Mouse (Mus musculus) embryonic facial prominence, embryonic 15.5 days (tissue): ENCODE results near the gene Tac4. TPM values are rescaled to one million over a fixed set of nuclear protein-coding genes. Genes with fewer than 3 reads are reported as not detected.
A peak's percentile ranks its signal among the peaks of the same experiment; 100 is the strongest.

Source experiments
- ATAC-seq: fragments of 200-750 bp; cut with Nextera tagmentation; 2 replicates; pipeline ENCODE4 v1.8.0; 2017; ENCODE audit warnings: low read depth, moderate TSS enrichment; ENCODE audit not compliant: insufficient number of reproducible peaks, low FRiP score, low TSS enrichment
- H3K27ac ChIP-seq: fragments of 300-500 bp; sonication (generic); replicated peaks from 2 replicates; pipeline ENCODE4 v1.5.1; 2015; ENCODE audit warnings: mild to moderate bottlenecking, inconsistent platforms
- H3K27me3 ChIP-seq: fragments of 300-500 bp; sonication (generic); 2 replicates; pipeline ENCODE4 v1.6.1; 2015; ENCODE audit warnings: inconsistent platforms
- H3K36me3 ChIP-seq: fragments of 300-500 bp; sonication (generic); 2 replicates; pipeline ENCODE4 v1.6.1; 2015; ENCODE audit warnings: mild to moderate bottlenecking, inconsistent platforms
- H3K4me1 ChIP-seq: fragments of 300-500 bp; sonication (generic); 2 replicates; pipeline ENCODE4 v1.6.1; 2015; ENCODE audit warnings: inconsistent platforms
- H3K4me2 ChIP-seq: fragments of 300-500 bp; sonication (generic); replicated peaks from 2 replicates; pipeline ENCODE4 v1.6.1; 2015; ENCODE audit warnings: mild to moderate bottlenecking, inconsistent platforms
- H3K4me3 ChIP-seq: fragments of 300-500 bp; sonication (generic); replicated peaks from 2 replicates; pipeline ENCODE4 v1.5.1; 2015; ENCODE audit warnings: mild to moderate bottlenecking, inconsistent platforms
- H3K9ac ChIP-seq: fragments of 300-500 bp; sonication (generic); 2 replicates; pipeline ENCODE4 v1.6.1; 2015; ENCODE audit warnings: inconsistent platforms
- H3K9me3 ChIP-seq: fragments of 300-500 bp; sonication (generic); replicated peaks from 2 replicates; pipeline ENCODE4 v1.6.1; 2016; ENCODE audit warnings: inconsistent platforms
- WGBS: fragments of 180-500 bp; shearing (Covaris S2); methylation state at CpG from one replicate; pipeline ENCODE4 v1.1.7; 2015; 5-methylcytosine and 5-hydroxymethylcytosine counted together
- polyA plus RNA-seq: library from polyadenylated mRNA; unstranded; fragments of >200 nt; fragmentation: Nextera tagmentation; extraction: Ambion mirVana; gene quantifications from 2 replicates; pipeline ENCODE4 v1.2.1, GENCODE M21; 2015

The Tac4 gene
- polyA plus RNA-seq, 1 experiment from 2014 or later: 0.21 TPM

DNA sequence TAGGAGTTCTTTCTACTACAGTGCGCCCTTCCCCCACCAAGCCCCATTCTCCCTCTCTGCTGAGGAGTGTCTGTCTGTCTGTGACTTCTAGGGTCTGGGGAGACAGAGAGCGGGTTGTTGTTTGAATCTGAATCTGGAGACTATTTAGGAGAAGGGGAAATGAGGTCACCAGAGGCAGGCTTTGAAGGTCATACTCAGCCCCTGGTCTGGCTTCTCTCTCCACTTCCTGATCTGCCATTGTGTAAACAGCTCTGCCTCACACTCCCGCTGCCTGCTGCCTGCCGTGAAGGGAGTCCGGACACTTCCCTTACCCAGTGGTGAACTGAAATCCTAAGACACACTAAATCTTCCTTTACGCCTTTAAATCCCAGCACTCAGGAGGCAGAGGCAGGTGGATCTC, 22.9 kb upstream of the Tac4 start:
- 59% methylated on average over 6 of the region's 6 CpGs for WGBS
- H3K27ac ChIP-seq: no peak overlapping the region

DNA sequence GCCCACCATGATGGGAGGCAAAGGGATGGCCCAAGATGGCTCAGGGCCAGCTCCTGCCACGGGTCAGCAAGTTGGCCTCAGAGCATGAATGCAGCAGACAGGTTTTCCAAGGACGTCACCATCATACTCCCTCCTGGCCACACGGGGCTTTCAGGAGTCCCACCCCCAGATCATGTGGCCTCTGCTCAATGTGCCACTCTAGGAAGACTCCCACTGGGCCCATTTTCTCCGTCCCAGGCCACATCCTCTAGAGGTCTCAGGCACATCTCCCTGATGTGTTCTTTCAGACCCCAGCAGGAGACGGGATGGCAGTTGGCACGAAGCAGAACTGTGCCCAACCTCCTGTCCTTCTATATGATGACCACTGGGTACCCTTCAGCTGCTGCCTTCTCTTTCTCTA, 18.7 kb upstream of the Tac4 start:
- ATAC-seq: no peak
- no peak overlapping the region for H3K4me2 ChIP-seq
- WGBS: 68% methylated on average over 6 of the region's 6 CpGs
- no peaks in the 10 kb centered on the region for H3K9me3 ChIP-seq
- H3K27me3 ChIP-seq: no peaks in the 10 kb centered on the region
- no peak overlapping the region for H3K27ac ChIP-seq
- H3K9ac ChIP-seq: no peak overlapping the region
- peaks cover 17% of the 10 kb centered on the region for H3K4me1 ChIP-seq
- no peaks in the 10 kb centered on the region for H3K36me3 ChIP-seq
- no peak overlapping the region for H3K4me3 ChIP-seq

More for the DNA sequence above, 22.9 kb upstream of the Tac4 start:
- no peak overlapping the region for H3K9ac ChIP-seq
- H3K36me3 ChIP-seq: no peaks in the 10 kb centered on the region
- H3K27me3 ChIP-seq: no peaks in the 10 kb centered on the region
- ATAC-seq: no peak
- no peaks in the 10 kb centered on the region for H3K9me3 ChIP-seq
- H3K4me2 ChIP-seq: no peak overlapping the region
- H3K4me1 ChIP-seq: no peaks in the 10 kb centered on the region
- no peak overlapping the region for H3K4me3 ChIP-seq

DNA sequence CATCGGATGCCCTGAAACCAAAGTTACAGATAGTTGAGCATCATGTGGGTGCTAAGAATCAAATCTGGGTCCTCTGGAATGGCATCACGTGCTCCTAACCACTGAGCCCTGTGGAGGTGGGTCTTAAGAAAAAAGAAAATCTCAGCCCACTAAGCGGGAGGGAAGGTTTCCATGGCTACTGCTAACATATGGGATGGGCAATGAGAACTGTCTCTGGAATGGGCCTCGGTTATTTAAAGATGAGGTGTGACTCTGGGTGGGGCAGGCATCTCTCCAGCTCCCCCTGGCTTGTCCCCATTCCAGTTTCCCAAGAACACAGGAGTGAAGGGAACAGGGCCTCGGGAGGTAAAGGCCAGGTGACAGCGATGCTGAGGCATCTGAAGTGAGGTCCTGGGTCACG, 15.9 kb upstream of the Tac4 start:
- Histone ChIP-seq H3K27ac (no peak overlapping the region), H3K9ac (no peak overlapping the region), H3K27me3 (no peaks in the 10 kb centered on the region), H3K4me3 (no peak overlapping the region), H3K36me3 (no peaks in the 10 kb centered on the region), H3K4me2 (no peak overlapping the region), H3K9me3 (no peaks in the 10 kb centered on the region), H3K4me1 (peaks cover 25% of the 10 kb centered on the region)
- no peak for ATAC-seq
- 61% methylated on average over 7 of the region's 7 CpGs for WGBS

DNA sequence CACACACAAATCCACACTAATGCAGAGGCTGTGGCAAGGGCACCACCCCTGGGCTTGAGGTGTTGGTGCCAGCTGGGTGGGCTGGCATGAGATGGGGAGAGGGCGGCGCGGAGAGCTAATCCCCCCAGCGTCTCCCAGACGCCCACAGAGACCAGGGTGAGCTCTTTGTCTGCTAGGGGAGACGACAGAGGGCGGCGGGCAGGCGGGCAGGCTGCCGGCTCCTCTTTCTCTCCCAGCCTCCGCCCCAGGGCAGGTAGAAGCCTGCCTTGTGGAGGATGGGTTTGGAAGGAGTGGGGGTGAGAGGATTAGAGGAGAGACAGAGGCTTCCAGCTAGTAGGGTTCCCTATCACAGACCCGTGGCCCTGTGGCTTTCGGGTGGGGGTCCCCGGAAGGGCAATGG, 14.3 kb upstream of the Tac4 start:
- H3K9ac ChIP-seq: no peak overlapping the region
- no peak overlapping the region for H3K4me3 ChIP-seq
- peaks cover 32% of the 10 kb centered on the region for H3K4me1 ChIP-seq
- WGBS: 29% methylated on average over 14 of the region's 14 CpGs
- H3K9me3 ChIP-seq: no peaks in the 10 kb centered on the region
- peak overlapping the region; percentile 63 for H3K27ac ChIP-seq
- no peaks in the 10 kb centered on the region for H3K27me3 ChIP-seq
- no peak overlapping the region for H3K4me2 ChIP-seq
- no peak for ATAC-seq
- no peaks in the 10 kb centered on the region for H3K36me3 ChIP-seq

DNA sequence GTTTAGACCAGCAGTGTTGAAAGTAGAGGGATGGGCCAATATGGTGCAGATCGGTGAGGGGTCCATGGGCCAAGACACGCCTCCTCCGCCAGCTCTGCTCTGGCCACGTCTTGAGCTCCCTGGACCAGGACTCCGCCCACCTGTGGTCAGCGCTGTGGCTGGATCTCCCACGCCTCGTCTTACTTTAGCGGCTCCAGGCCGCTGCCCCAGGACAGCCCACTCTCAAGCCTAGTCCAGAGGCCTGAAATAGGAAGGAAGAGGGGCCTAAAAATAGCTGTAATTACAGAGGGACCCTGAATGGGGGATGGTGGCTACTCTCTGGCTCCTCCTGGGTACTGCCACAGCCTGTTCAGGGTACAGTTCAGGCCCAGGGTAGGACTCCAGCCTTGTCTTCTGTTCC, 11.2 kb upstream of the Tac4 start:
- Histone ChIP-seq H3K36me3 (no peaks in the 10 kb centered on the region), H3K27ac (no peak overlapping the region), H3K4me1 (peaks cover 40% of the 10 kb centered on the region), H3K27me3 (no peaks in the 10 kb centered on the region), H3K4me3 (no peak overlapping the region), H3K4me2 (no peak overlapping the region), H3K9me3 (no peaks in the 10 kb centered on the region), H3K9ac (no peak overlapping the region)
- ATAC-seq: peak; percentile 74
- 35% methylated on average over 10 of the region's 10 CpGs for WGBS

DNA sequence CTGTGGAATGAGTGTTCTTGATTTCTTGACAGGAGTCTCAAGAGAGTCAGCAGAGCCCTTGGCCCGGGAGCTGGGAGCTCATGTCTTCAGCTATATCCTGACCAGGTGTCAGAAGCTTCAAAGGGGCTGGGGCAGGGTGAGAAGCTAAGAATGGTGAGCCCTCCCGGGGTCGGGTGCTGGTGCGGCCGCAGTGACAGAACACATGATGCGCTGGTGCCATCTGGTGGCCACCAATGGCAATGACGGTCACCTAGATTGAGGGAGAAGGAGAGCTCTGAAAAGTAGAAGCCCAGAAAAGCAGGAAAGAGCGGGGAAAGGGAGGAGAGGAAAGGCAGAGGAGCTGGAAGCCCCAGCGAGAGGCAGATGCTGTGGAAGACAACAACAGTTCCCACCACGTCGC, 10.0 kb upstream of the Tac4 start:
- H3K9me3 ChIP-seq: no peaks in the 10 kb centered on the region
- no peaks in the 10 kb centered on the region for H3K27me3 ChIP-seq
- no peak overlapping the region for H3K4me3 ChIP-seq
- WGBS: 5% methylated on average over 11 of the region's 11 CpGs
- 0 out of 2 replicates have a peak overlapping the region, but pooled peaks have one; percentile 10 for H3K9ac ChIP-seq
- H3K36me3 ChIP-seq: no peaks in the 10 kb centered on the region
- no peak overlapping the region for H3K27ac ChIP-seq
- H3K4me2 ChIP-seq: no peak overlapping the region
- no peak for ATAC-seq
- peaks cover 34% of the 10 kb centered on the region for H3K4me1 ChIP-seq

DNA sequence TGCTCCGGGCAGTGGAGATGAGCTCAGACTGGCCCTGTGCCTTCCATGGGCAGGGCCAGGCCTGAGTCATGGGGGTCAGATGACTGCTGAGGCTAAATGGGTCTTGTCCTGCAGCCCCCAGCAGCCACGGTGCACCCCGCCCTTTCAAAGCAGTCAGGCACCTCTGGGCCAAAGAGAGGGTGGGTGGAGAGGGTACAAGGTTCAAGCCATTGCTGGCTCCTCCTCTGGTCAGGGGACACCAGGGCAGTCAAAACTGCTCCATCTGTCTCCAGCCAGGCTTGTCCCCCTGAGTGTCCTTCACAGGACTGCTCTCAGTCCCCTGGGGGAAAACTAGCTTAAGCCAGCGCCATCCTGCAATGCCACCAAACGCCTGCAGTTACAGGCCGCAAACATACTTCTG, 9.2 kb upstream of the Tac4 start:
- Histone ChIP-seq H3K27ac (no peak overlapping the region), H3K4me2 (no peak overlapping the region), H3K4me3 (no peak overlapping the region), H3K36me3 (no peaks in the 10 kb centered on the region), H3K27me3 (no peaks in the 10 kb centered on the region), H3K9ac (no peak overlapping the region), H3K4me1 (peaks cover 28% of the 10 kb centered on the region), H3K9me3 (no peaks in the 10 kb centered on the region)
- ATAC-seq: no peak
- WGBS: 83% methylated on average over 6 of the region's 6 CpGs

DNA sequence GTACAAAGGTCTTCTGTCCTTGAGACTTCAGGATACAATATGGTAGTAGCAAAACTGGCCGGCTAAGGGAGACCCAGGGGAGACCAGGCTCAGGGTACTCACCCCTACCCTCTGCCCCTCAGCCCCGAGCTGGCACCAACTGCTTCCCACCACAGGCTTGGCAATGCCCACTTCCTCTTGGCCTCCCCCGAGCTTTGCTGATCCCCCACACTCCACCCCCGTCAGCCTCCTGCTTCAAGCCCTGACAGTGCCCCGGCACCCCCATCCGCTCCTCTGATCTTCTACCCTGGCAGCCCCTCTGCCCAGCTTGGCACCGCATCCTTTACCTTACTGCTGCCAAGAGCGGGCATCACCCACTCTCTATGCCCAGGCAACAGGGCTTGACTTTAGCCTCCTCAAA, 7.2 kb upstream of the Tac4 start:
- Histone ChIP-seq H3K9ac (no peak overlapping the region), H3K27ac (no peak overlapping the region), H3K4me1 (peaks cover 31% of the 10 kb centered on the region), H3K4me2 (no peak overlapping the region), H3K9me3 (no peaks in the 10 kb centered on the region), H3K36me3 (no peaks in the 10 kb centered on the region), H3K27me3 (no peaks in the 10 kb centered on the region), H3K4me3 (no peak overlapping the region)
- no peak for ATAC-seq
- 71% methylated on average over 8 of the region's 8 CpGs for WGBS

DNA sequence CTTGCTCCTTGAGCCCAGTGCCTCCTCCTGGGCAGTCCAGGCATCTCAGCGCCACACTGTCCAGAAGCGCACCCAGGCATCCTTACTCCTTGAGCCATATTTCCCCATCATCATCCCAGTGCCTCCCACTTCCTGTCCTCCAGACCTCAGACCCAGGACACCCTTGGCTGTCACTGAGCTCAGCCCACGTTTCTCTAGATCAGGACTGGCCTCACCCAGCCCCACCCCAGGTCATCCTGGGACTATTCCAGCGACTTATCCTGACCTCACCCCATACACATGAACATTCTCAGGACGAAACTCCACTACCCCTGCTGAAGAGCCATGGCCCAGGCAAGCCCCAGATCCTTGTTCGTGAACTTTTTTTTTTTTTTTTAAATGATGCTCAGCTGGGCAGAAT, 5.6 kb upstream of the Tac4 start:
- no peak for ATAC-seq
- no peaks in the 10 kb centered on the region for H3K9me3 ChIP-seq
- no peak overlapping the region for H3K4me3 ChIP-seq
- no peak overlapping the region for H3K4me2 ChIP-seq
- WGBS: 75% methylated on average over 6 of the region's 6 CpGs
- no peaks in the 10 kb centered on the region for H3K27me3 ChIP-seq
- H3K9ac ChIP-seq: no peak overlapping the region
- no peaks in the 10 kb centered on the region for H3K36me3 ChIP-seq
- no peak overlapping the region for H3K27ac ChIP-seq
- peaks cover 28% of the 10 kb centered on the region for H3K4me1 ChIP-seq

DNA sequence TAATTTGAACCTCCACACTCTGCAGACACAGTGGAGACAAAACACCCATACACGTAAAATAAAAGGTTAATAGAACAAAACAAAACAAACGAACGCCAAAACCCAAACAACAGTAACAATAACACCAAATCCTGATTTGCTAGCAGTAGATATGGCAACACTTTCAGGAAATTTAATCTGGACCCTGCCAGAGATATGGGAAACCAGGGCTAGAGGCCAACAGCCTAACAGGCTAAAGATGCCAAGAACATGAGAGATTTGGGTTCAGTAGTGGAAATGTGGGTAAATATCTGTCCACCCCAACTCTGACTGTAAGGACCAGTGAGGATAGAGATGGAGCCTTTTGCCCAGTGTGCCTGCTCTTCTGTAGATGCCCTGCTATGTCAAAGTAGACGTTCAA, 3.4 kb upstream of the Tac4 start:
- WGBS: 60% methylated on average over 4 of the region's 4 CpGs
- peak overlapping the region; percentile 64; the same call in 1 of the 2 replicates for H3K4me3 ChIP-seq
- H3K9ac ChIP-seq: no peak overlapping the region
- ATAC-seq: no peak
- H3K4me2 ChIP-seq: peak overlapping the region; percentile 97
- no peaks in the 10 kb centered on the region for H3K27me3 ChIP-seq
- peaks cover 22% of the 10 kb centered on the region for H3K4me1 ChIP-seq
- 0 out of 2 replicates have a peak overlapping the region, but pooled peaks have one; percentile 85 for H3K27ac ChIP-seq
- H3K9me3 ChIP-seq: no peaks in the 10 kb centered on the region
- H3K36me3 ChIP-seq: no peaks in the 10 kb centered on the region

DNA sequence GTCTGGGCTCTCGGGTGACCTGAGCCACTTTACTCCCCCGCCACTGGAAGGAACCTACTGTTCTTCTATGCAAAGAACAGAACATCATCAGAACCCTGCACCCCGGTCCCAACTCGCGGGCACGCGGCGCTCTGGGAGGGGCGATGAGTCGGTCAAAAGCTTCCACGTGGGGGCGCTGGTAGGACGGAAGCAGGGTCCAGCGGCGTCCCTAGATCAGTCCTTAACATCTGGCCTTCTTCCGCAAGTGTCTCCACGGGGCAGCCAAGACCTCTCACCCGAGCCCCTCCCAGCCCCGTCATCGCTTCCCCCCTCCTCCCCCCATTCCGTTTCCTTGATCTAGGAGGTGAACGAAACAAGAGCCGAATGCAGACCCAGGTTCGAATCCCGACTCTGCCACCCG, 2.8 kb upstream of the Tac4 start:
- Histone ChIP-seq H3K27me3 (no peaks in the 10 kb centered on the region), H3K4me1 (peaks cover 22% of the 10 kb centered on the region), H3K4me3 (peak overlapping the region; percentile 64), H3K9ac (peak overlapping the region; percentile 63), H3K4me2 (peak overlapping the region; percentile 97), H3K36me3 (no peaks in the 10 kb centered on the region), H3K9me3 (no peaks in the 10 kb centered on the region), H3K27ac (peak overlapping the region; percentile 85)
- WGBS: 1% methylated on average over 26 of the region's 26 CpGs
- ATAC-seq: peak; percentile 15; the same call in 1 of the 2 replicates

DNA sequence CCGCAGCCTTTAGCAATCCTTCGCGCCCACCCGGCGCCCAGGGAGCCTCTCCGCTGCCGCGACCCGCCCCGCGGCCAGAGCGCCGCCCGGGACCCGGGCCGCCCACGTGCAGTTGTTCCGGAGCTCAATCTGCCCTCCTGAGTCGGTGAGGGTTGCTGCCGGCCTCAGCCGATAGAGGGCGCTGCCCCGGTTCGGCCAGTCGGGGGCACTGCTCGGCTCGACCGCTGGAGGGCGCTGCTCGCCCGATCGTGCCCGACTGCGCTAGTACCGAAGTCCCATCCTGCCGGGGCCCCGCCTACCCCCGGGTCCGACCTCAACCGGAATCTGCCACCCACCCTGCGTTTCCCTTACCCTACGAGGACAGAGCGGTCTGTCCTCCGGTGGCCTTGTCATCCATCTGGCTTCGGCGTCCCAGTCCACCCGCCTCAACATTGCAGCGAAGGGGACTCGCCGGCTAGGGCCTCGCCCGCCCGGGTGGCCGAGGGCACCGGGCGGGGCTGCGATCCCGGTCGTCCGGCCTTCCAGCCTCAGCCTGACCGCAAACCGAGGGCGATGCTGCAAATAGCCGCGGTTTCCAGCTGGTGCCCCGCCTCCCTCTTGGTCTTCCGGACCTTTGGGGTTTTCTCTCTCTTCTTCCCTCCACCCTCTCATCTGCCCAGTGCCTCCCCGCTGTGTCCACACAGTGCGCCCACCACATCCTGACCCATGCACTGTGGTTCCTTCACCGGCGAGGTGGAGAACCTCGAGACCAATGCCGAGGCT, 2.1 kb upstream of the Tac4 start:
- peak overlapping the region; percentile 85 for H3K27ac ChIP-seq
- H3K4me1 ChIP-seq: peaks cover 20% of the 10 kb centered on the region
- under 1% methylated on average over 73 of the region's 73 CpGs for WGBS
- ATAC-seq: peak; percentile 75
- no peaks in the 10 kb centered on the region for H3K27me3 ChIP-seq
- H3K9ac ChIP-seq: peak overlapping the region; percentile 63
- peak overlapping the region; percentile 64 for H3K4me3 ChIP-seq
- no peaks in the 10 kb centered on the region for H3K36me3 ChIP-seq
- H3K9me3 ChIP-seq: no peaks in the 10 kb centered on the region
- H3K4me2 ChIP-seq: peak overlapping the region; percentile 97
